Mouse (Mus musculus) monocyte, adult 5-6 weeks (primary cell): ENCODE measurements around the gene Tmod2. TPM values are rescaled to one million over a fixed set of nuclear protein-coding genes. Genes with fewer than 3 reads are reported as not detected.

Experiments used
- ATAC-seq: fragments of 153-309, 156-312 bp; replicated peaks from 2 replicates; pipeline ENCODE4 v1.8.0; 2017; ENCODE audit warnings: mild to moderate bottlenecking; ENCODE audit not compliant: low TSS enrichment, insufficient number of reproducible peaks, severe bottlenecking, poor library complexity, low FRiP score
- total RNA-seq: library from RNA; stranded (forward); fragments of 200-1000, 200-491, 200-594 nt; gene quantifications from 3 replicates; pipeline ENCODE4 v1.2.3, GENCODE M21; 2017

Tmod2 gene
- total RNA-seq, 1 experiment from 2014 or later: 0.19 TPM

GRCm38 (mm10) chr9:75521788-75522187 is 89.3 kb downstream of the Tmod2 start:
- 0 out of 2 replicates have a peak, but pooled peaks have one; percentile 53 for ATAC-seq

GRCm38 (mm10) chr9:75520940-75521339 is 90.2 kb downstream of the Tmod2 start:
- ATAC-seq: no peak

GRCm38 (mm10) chr9:75517751-75518150 is 93.4 kb downstream of the Tmod2 start:
- ATAC-seq: no peak

Other genes with a start within 250 kb of the Tmod2 start
- gene Mapk6, start 201.3 kb downstream of the Tmod2 start, total RNA-seq: 51.7 to 80.9 TPM (median 59.9 TPM) in 3 replicates
- gene Leo1, start 169.8 kb downstream of the Tmod2 start, total RNA-seq: 23.8 to 36.2 TPM (median 25.0 TPM) in 3 replicates
- 173 to 192 TPM (median 187 TPM) in 3 replicates for gene Tmod3, start 51.7 kb downstream of the Tmod2 start, total RNA-seq
- gene Lysmd2, start 14.4 kb upstream of the Tmod2 start, total RNA-seq: 1.9 to 4.1 TPM (median 3.0 TPM) in 3 replicates
- gene Scg3, start 72.7 kb upstream of the Tmod2 start, total RNA-seq: not detected in 3 replicates
- gene Bmp5, start 164.0 kb upstream of the Tmod2 start, total RNA-seq: not detected in 3 replicates